Mouse (Mus musculus) cerebellum, adult 9-10 months (tissue): ENCODE results near the gene Pyroxd1.
"Not testable (repeated sequence)": the region's sequence is repeated elsewhere in the genome, so short reads cannot be mapped to it uniquely, and the experiment has no call there.

Source experiments
- DNase-seq: peaks from one replicate; pipeline ENCODE4 v3.0.0; 2022

Pyroxd1 gene

DNA sequence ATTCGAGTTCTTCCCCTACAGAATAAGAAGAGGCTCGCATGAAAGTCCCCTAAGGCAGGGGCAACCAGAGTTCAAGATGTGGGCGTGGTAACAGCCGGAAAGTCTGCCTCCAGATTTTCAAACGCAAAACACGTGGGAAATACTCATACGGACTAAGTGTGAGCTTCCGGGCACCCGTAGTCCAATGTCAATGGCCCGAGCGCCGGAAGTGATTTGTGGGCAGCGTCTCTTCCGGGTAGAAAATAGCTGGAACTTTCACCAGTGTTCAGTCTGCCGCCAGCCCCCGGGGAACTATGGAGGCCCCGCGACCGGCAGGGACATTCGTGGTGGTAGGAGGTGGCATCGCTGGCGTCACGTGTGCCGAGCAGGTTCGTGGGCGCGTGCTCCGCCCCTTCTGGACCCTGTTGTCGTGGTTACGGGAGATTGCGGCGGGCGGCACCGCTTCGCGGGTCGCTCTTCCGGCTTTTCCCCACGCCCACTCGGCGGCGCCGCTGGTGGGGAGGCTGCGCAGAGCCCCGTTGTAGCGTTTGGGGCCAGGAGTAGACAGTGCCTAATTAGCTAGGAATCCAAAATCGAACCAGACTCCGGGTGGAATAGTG, at the start of gene Pyroxd1:
Pyroxd1 (plus strand) TSS at position 215 of the 599 bp plus-strand sequence.
- DNase-seq: peak; percentile 83

DNA sequence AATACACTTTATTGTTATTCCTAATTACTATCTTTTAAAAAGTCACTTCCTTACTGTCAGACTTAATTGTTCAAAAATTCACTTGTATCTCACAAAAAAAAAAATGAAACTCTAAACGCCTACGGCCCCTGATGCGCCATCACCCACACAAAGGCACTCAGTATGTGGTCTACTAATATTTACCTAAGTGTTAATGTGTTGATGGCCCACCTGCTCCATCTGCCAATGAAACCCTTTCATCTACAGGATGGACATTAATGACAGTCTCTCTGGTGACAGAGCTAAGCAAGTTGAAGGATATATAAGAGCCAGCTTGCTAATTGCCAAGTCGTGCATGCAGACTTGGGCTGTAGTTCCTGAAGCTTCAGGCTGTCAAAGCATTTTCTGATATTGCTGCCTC, 47.4 kb upstream of the Pyroxd1 start, which contains the start of gene Iapp:
Iapp (plus strand) TSS at position 326 of the 400 bp plus-strand sequence.
- no peak for DNase-seq

DNA sequence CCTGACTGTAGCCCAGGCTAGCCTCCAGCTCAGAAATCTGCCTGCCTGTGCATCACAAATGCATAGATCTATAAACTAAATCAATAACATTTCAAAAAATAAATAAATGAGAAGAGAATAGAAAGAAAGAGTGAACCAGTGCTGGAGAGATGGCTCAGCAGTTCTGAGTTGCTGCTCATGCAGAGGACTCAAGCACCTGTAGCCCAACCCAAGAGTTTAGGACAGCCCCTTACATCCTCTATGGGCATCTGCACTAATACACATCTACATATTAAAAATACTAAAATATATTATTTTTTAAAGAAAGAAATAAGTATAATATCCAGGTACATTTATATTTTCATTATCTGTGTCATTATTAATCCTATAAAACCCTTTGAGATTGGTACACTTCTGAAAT, 40.4 kb upstream of the Pyroxd1 start:
- no peak for DNase-seq

DNA sequence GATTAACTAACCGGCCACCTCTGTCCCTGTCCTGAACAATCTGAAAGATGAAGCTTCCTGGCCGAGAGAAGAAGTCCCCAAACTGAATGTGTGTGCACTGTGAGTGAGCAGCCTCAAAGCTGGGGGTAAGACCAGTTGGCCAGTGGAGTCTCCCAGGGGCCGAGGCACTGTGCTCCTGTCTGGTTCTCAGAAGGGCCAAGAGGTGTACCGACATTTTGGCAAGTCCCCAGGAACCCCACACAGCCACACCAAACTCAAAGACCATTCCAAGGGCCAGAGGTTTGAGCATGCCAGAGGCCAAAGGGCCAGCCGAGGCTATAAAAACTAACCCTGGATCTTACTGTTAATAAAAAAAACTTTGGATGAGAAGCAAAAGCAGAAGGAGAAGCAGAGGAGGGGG, 31.2 kb upstream of the Pyroxd1 start:
- DNase-seq: no peak

DNA sequence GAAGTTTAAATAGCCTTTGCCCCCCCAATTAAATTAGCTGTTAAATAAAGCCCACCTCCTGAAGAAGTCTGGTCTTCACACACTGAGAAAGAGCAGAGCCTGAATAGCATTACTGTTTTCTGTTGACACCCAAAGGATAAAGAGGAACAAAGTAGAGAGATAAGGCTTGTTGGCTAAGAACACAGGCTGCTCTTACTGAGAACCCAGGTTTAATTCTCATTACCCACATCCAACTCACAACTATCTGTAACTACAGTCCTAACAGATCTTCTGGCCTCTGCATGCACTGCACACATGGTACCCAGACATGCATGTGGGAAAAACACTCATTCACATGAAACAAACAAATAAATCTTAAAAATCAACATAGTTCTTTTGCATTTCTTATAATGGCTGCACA, 28.3 kb upstream of the Pyroxd1 start:
- DNase-seq: no peak

DNA sequence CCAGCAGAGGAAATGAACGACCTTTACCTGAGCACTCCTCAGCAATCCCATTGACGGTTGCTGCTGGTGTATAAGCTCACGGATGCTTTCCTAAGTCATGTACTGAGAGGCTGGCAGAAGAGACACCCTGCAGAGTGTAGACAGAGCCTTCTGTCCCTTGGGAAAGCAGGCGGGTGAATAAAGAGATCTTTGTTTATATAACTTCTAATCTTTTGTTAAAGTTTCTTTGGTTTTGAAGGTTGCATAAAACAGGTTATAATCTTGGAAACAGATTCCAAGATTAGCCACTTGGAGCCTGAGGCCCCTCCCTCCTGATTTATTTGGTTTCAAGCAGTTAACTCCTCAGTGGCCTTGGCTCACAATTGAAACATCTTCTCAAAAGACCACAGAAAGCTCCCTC, 22.6 kb upstream of the Pyroxd1 start, which contains the start of gene Slco1a5:
Slco1a5 (minus strand) TSS at position 101 of the 400 bp plus-strand sequence.
- no peak for DNase-seq

DNA sequence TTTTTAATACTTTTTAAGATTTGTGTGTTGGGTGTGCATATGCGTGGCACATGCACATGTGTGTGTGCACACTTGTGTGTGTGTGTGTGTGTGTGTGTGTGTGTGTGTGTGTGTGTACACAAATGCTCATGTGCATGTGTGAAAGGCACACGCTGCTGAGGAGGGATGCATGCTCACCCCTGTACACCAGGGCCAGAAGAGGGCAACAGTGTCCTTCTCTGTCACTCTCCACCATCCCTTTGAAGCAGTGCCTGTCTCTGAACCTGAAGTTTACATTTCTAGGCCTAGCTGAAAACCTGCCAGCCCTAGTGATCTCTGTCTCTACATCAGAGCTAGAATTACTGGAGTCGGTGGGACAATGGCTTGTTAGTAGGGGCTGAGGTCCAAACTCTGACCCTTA, 18.9 kb upstream of the Pyroxd1 start:
- no peak for DNase-seq

DNA sequence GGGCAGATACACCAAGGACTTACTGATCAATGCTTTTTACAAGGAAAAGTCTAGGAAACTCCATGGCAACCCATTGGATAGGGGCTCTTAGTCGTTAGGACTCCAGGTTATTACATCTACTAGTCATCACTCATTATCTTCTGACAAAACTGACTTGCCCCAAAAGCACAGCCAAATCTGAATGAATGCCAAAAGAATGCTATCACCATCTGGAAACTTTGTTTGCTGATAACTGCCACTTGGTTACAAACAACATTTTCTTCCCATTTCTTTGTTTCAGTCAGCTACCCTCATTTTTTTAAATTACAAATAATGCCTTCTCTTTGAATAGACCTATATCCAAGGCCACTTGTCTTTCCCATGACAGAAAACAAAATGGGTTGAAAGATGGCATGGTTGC, 16.3 kb upstream of the Pyroxd1 start:
- DNase-seq: no peak

DNA sequence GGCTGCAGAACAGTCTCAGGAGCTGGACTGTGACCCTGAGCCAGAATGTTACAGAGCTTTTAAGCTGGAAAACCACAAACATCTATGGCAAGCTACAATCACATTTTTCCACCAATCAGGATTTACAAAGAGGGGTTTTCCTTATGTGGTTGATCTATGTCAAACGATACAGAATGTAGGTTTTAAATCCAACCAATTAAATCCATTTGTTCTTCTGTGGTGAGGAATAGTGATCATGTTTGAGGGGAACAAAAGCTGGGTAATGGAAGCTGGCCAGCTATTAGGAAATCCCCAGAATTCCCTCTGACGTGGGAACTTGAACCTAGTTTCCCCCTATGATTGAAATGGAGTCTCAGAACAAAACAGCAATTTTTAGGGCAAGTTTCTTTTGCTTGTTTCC, 6.5 kb upstream of the Pyroxd1 start:
- no peak for DNase-seq

DNA sequence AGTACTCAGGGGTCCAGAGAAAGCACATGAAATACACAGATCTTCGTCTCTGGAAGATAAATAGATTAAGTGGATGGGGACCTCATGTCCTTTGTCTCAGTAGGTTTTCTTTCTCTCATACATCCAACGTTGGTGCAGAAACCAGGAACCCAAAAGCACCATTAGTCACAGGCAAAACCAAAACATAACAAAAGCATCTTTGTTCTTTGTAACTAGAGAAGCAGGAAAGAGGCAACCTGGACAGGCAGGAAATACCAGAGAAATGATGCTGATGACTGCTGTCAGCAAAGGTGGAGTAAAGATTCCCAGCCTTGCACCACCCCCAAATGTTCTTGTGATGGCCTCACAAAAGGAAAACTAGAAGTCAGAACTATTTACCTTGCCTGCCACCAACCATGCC, 5.9 kb upstream of the Pyroxd1 start:
- DNase-seq: no peak

DNA sequence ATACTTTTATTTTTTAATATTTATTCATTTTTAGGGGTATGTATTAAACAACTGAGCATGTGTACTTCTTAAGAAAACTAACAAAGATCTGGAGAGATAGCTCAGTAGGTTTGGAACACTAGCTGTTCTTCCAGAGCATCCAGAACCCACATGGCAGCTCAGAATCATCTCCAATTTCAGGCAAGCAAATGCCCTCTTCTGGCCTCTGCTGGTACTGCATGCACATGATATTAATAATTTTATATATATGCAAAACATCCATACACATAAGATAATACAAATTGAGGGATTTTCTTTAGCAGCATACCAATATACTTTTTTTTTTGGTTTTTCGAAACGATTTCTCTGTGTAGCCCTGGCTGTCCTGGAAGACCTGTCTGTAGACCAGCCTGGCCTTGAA, 1.9 kb upstream of the Pyroxd1 start:
- DNase-seq: peak; percentile 39

DNA sequence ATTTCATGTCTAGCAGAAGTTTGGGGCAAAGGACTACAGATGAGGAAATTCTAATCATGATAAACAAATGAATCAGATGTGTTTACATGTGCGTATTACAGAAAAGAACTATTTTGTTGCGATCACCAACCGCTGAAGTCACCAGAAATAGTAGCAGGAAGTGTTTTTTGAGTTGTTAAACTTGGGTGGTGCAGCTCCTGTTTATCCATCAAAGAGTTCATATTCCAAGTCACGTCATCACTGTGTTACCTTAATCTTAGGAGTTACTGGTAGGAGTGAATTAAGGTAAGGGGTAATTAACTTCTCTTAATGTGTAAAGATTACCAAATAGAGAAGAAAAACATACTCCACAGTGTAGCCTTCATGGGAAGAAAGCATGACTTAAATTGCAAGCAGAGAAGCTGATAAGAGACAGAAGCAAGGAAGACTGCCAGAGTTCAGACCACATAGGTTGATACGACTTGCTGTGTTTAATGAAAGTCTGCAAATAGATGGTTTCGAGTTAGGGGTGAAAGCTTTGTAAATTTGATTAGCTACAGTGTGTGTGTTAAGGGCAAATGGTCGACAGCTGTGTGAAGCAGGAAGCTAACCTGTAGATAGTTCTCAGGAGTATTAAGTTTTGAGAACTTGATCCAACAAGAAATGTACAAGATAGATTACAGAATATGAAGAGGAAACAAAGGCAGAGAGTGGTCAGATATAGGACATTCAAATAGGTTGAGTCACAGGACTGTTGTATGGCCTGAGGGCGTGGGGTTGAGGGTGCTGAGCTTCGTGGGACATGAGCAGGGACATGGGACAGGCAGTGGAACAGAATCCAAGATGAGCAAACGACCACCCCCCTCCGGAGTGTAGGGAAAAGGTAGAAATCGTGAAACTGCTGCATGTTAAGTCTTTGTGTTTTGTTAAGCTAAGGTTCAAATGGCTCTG, 992 bp downstream of the Pyroxd1 start:
- no peak for DNase-seq

DNA sequence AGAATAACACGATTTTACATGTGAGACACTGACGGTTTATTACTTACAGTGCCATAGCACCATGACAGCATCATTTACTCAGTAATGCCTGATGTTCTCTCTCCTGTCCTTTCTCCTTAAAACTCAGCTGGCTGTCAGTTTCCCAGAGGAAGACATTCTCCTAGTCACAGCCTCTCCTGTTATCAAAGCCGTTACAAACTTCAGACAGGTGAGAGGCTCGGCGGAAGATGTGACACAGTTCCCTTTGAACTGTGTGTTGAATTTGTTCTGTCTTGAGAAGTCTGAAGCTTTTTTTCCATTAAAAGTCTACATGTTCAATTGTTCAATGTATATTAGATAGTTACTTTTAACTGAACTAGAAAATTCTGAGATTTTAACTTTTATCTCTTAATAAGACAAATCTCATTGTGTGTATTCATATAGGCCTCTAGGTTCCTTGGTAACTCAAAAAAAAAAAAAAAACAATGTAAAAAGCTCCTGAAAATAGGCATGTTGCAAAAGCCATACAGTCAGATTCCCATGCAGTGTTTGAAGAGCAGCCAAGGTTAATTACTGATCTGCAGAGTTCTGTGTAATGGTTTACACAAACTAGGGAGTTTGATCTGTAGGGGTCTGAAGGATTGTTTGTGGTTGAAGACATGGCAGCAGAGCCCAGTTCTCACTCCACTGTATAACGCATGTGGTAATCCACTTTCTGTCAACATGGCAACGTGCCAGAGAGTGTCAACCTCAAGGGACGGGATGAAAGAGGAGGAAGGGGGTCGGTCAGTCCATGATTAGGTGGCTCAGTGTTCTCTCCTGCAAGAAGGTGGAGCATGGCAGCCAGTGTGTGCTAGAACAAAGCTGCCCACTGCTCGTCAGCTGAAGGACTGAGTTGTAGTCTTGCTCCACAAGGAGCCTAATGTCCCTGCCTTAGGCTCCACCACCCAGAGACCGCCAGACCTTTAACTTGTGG, 2.3 kb downstream of the Pyroxd1 start:
- DNase-seq: no peak

DNA sequence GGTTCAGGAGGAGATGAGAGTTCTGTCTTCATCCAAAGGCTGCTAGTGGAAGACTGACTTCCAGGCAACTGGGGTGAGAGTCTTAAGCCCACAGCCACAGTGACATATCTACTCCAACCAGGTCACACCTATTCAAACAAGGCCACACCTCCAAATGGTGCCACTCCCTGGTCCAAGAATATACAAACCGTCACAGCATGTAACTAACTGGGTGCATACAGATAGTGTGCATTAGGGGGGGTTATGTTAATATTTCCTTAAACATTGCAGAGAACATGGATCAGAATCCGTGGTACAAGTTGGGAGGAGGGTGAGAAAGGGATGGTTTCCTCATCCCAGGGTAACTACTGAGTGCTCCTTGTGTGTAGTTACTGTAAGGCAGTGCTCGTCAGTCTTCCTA, 6.6 kb downstream of the Pyroxd1 start:
- not testable (repeated sequence) for DNase-seq

DNA sequence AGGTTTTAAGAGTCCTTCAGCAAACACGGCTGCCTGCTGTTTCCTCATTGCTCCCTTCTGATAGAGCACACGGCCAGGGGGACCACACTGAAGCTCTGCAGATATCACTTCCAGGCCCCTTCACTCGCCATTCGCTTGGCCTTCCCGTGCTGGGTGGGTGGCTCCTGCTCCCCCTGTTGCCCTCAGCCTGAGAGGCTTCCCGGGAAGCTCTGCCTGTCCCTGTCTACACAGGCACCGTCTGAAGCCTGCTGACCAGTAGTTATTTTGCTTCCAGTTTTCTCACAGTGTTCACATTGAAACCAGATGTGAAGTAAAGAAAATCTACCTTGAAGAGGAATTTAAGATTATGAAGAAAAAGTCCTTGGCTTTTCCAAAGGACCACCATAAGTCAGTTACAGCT, 11.7 kb downstream of the Pyroxd1 start:
- DNase-seq: no peak

DNA sequence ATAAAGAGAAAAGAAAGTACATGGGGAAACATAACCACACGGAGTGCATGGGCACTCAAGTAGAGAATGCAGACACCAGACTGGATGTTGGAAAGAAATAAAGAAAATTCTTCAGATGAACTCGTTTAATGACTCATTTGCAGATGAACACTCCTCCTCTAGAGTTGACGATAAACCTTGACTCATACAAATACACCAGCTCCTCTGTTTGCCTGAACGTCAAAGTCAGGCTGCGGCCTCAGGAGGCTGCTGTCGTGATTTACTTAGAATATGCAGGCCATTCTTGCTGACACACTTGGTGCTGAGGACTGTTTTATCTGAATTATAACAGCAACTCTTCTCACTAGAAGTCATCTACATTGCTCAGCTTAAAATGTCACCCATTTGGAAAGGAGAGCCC, 16.6 kb downstream of the Pyroxd1 start:
- DNase-seq: no peak

DNA sequence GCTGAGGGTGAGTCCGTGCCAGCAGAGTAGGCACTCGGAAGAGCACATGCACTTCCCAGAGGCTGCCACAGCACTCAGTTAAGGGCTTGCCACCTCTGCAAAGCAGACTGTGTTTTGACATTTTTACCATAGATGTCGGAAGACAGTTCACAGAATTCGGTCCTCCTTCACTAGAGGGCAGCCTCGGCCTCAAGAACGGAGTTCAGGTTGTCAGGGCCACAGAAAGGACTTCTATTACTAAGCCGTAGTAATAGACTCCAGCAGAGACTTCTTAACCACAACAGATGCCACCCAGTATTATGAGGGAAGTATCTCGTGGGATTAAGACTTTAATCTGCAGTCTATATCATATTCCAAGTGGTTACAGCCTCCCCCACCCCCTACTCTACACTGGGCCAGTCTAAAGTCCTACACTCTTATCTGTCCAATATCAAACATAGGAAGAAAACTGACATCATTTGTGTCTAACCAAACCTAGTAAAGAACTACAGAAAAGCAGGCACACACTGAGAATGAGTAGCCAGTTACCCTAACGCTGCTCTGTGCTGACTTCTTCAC, 17.6 kb downstream of the Pyroxd1 start:
- no peak for DNase-seq

DNA sequence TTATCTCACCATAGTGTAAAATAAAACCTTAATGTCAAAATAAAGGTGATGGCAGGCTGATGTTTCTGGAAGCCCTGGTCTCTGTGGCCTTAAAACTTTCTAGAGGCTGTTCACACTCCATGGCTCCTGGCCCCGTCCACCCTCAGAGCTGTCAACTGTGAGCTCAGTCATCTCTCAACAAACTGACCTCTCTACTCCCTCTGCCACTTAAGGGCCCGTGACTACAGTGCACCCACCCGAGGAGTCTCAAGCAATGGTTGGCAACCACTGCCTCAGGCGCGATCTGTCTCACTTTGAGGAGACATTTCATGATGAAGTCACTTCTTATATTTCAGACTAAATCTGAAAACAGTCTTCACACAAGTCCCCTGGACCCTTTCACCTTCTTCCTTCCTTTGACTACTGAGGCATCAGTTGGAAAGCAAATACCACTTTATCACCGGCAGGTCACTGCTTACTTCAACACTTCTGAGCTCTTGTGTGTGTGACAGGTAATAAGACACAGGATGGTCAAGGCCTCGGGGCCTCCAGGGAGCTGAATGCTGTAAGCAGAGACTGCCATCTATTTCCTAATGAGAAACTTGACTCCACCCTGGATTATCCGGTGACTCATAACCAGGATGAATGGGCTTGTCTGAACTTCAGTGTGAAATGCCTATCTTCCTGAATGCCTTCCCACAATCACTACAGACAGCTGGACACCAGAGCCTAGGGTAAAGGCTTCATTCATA, 20.5 kb downstream of the Pyroxd1 start:
- DNase-seq: no peak

DNA sequence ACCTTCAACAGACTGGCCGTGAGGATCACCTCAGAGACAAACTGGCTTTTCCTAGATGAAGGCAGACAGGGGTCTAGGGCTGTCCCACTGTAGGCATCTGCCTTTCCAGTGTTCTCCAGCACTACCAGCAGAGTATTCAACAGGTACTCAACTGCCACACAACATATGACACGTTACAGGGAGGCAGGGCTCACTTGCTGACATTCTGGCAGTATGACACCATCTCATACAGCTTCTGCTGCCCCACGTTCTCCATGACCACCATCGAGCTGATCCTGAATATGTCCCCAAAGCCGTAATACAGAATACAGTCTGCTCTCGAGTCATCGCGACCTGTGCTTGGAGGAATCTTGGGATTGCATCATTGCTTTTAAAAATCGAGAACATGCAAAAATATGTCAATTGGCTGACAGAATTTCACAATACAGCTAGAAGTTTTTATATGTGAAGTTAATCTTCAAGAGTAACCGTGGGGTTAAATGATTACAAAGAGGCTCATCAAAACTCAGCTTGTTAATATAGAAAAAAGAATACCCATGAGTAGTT, 21.1 kb downstream of the Pyroxd1 start:
- DNase-seq: no peak

DNA sequence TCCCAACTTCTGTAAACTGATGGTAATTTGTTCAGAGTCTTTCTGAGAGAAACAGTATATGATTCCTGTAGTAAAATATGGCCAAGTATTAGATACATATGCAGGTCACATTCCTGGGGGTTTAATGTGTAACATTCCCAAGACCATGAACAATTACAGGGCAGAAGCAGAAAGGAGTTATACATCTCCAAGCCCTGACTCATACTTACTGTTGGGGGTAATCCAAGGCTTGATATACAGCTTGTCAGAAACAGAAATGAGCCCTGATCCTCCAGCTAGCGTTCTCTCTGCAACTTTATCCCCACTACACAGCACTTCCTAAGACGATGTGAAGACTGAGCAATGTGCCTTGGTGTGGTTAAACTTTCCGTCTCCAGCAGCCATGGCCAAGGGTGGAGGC, 22.1 kb downstream of the Pyroxd1 start:
- DNase-seq: no peak

DNA sequence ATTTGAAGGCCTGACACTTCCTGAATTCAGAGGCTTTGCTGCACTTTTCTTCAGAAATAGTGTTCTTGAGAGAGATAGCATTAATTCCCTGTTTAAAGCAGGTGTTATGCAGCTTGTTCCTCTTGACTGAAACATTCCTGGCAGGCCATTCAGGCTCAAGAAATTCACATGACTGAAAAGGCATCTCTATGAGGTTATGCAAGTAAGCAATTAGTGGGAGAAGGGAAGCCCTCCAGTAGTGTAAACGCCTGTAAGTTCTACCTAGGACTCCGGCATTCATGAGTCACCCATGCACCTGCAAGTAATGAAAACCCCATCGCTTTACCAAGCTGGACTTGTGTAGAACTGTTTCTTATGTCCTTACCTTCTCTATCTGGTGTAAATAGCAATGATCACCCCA, 24.1 kb downstream of the Pyroxd1 start:
- DNase-seq: no peak

DNA sequence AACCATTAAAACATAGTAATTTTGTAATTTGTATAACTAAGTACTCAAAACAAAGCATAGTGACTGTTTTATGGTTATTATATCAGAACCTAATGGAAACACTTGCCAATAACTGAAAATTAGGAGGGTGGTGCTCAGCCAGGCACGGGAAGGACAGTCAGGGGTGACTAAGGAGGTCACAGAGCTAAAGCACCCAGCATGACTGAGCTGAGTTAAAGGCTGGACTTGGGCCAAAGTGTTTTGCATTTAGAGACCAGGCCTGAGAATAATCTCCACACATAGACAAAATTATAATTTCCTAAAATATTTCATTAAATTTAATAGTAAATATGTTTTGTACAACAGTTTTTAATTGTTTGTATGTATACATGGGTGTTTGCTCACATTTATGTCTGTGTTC, 31.6 kb downstream of the Pyroxd1 start:
- DNase-seq: no peak
